Mouse (Mus musculus) testis, postnatal 10 days (tissue): Measurements from ENCODE around the gene Erc2.
A peak's percentile ranks its signal among the peaks of the same experiment; 100 is the strongest.

Experiments
- DNase-seq: peaks from one replicate; pipeline ENCODE4 v3.0.0; 2021; ENCODE audit warnings: low spot score

The Erc2 gene

DNA sequence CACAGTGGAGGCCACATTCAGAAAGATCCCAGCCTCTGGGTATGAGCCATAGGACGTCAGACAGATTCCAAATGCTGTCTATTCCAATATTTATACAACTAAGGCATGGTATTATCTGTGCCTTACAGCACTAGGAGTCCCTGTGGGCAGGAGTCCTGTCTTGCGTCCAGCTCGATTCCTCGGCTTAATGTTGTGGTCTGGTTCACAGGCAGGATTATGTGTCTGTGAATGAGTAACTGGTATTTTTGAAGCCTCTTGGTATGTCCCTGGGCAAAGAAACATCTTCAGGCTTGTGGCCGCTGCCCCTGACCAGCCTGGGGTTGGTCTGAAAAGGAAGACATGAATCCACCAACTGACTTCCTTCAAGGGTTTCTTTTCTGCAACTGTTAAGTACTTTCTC, 153.1 kb downstream of the Erc2 start:
- no peak for DNase-seq

DNA sequence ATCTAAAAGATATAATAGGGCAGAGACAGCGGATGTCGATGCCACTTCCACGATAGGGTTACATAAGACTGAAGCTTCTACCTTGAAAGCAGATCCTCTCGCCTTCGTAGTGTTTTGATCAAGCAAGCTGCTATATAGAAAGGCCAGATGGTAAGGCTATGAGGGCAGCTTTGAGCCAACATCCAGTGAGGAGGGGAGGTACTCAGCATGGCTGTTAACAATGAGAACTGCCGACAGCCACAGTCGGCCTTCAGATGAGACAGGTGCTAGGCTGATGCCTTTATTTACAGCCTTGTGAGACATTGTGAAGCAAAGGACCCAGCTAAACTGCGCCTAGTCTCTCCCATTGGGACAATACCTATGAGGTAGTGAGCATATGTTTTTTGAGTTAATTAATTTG, 156.3 kb downstream of the Erc2 start:
- no peak for DNase-seq

DNA sequence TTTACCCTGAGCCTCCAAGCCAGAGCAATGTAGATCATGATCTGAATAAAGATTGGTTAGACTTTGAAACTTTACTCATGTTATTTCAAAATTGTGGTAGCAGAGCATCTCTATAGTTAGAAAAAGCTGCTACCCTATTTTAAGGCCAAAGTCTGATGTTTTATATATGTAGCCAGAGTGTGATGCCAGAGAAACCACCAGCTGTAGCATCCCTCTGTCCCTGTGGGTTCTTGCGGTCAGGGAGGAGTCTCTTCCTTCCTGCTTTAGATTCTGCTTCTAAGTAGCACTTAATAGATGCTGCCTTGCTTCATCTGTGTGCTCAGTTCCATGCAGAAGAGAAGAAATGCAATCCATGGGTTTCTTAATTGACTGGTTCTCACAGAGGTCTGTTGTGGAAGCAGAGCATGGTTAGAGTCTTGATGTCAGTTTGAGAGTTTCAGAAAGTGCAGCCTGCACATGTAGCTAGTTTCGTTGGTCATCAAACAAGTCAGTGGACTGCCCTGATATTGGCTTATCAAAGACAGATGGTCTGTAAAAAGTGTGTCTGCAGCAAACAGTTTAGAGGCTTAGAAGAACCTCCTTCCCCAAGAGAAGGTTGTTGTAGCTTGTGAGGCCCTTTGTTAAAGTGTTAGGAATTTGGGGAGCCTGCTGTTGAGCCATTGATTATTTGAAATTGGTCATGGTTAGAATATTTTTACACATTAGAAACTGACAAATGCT, 156.9 kb downstream of the Erc2 start:
- DNase-seq: no peak

DNA sequence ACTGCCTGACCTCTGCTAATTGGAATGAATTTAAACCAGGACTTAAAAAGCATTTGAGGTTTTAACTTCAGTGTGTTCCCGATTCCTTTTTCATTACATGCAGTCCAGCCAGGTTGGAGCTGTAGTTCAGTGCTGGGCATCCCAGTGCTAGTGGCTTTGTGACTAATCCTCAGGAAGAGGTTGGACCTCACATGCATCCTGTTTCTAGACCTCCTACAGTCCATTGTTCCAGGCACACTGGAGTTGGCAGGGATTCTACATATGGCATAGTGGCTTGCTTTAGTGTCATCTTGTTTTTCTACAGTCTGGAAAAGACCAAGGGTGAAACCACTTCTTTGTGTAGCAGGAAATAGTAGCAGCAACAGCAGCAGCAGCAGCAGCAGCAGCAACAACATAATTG, 159.0 kb downstream of the Erc2 start:
- DNase-seq: no peak

DNA sequence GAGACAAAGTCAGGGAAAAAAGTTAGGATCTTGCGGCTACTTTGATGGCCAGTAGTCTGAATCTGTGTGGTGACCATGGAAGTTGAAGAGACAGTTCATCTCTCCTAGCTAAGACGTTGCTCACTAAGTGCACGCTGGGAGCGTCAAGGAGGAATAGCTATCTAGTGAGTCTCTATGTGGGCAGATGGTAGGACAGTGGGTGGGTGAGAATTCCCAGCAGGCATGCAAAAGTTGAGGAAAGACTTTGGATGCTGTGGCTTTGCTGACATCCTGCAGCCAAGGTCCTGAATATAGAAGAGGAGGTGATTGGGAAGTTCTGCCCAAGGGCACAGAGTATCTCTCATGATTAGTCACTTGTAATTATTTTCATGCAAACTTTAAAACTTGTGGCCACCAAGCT, 162.6 kb downstream of the Erc2 start:
- DNase-seq: no peak

DNA sequence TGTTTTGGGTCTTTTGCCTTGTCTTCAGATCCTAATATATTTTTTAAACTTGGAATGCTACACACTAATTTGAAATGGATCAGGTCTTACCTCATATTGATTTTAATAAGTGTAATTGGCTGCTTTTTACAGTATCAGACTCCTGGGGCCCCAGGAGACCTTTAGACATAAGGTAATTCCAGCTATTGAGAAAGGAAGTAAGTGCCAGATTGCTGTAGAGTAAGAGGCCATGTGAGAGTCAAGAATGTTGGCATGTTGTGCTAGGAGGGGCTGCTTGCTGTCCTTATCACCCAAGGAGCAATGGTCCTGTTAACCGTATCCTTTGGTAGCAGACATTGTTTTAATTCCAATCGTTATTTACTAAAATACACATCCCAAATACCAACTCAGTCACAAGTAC, 163.3 kb downstream of the Erc2 start:
- no peak for DNase-seq

DNA sequence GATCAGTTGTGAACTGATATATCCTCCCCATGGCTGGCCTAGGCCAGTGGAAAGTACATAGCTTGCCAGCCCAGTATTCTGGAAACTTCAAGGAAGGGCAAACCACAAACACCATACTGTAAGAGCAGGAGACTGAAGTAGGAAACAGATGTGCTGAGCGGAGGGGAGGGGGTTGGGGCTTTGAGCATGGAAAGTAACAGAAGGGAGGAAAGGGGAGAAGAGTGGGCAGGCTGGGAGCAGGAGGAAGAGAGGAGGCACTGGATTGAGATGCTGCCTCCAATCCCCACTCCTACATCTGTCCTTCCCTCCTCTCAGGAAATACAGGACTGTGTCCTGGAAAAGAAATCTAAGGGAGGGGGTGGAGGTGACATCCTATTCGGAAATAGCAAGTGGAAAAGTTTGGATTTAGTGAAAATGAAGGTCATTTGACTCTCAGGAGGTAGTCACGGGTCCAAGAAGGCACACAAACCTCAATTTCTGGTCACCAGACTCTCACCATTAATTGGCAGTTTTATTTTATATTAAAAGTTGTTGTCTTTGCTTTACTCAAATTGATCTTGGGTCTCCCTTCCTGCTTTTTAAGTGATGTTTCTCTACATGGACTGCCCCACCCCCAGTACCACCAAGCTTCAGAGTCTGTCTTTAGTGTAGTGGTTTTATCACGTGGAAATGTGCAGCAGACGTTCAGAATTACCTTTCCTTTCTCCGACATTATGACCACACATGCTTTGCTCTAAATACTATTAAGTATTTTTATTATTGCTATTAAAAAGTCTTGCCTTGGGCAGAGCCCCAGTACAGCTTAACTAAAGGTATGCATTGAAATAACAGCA, 167.1 kb downstream of the Erc2 start:
- no peak for DNase-seq

DNA sequence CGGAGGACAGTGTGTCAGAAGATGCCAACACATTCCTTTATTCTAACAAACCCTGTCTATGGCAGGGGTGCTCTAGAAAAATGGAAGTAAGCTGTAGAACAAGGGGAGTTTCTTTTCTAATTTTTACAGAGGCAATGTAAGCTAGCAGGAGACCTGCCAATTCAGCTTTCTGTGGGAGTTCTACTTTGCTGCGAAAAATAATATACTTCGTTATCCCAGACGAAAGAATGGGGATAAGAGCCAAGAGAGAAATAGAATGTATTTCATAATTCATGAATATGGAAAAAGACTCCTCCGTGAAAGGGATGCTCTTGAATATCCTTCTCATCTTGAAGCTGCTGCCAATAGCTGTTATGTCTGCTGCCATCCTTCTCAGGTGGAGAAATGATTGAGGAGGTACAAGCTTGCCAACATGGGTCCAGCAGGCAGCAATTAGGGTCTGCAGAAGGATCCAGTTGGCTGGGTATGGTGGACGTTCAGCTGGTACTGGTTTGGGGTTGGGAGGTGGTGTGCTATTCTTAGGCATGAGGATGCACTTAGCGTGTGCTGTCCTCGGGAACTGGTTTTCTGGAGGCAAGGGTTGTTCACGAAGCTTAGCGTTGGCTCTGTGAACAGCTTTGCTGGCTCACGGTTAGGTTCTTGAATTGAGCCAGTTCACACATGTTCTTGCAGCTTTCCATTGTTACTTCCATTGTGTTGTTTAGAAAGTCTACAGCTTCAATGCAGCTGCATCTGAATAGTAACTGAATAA, 176.1 kb downstream of the Erc2 start:
- no peak for DNase-seq

DNA sequence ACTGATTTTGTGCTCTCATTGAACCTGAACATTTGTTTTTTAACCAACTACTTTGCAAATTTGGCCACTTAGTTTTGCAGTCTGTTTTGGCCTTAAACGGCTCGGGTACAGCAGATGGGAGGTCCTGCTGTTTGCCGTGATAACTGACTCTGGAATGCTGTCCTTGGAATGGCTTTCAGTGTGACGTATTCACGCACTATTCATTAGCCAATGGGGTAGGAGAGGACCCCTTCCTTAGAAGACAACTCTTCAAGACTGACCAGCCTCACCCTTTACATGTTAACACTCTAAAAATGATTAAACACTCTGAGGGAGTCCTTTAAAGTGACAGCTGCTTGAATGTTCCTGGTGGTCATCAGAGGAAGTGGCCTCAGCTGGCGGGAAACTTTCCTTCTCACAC, 178.5 kb downstream of the Erc2 start:
- DNase-seq: no peak

DNA sequence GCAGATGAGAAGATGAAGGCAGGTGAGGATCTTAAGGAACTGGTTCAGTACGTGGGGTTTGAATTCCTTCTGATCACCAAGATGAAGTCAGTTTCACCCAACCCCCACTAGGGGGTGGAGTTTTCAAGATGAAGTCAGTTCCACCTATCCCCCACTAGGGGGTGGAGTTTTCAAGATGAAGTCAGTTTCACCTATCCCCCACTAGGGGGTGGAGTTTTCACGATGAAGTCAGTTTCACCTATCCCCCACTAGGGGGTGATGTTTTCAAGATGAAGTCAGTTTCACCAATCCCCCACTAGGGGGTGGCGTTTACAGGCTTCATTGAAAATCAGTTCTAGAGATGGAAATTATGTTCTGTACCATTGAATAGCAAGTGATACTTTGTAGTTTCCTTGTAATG, 181.7 kb downstream of the Erc2 start:
- no peak for DNase-seq

DNA sequence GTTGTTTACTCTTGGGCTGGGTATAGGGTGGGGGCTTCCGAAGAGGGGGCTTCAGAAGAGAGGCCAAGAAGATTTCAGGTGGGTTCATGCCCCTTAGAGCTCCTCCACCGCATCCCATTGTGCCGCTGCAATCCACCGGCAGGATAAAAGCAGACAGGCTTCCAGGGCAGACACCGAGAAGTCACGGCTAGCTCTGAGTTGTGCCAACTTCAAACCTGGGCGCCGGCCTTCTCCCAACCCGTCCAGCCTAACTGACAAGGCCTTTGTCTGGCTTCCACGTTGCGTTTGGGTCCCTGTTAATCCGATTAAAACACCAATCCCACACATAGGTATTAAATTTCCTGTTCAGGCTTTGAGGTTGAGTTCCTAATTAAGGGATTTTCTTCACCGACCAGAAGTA, 182.8 kb downstream of the Erc2 start:
- DNase-seq: no peak

DNA sequence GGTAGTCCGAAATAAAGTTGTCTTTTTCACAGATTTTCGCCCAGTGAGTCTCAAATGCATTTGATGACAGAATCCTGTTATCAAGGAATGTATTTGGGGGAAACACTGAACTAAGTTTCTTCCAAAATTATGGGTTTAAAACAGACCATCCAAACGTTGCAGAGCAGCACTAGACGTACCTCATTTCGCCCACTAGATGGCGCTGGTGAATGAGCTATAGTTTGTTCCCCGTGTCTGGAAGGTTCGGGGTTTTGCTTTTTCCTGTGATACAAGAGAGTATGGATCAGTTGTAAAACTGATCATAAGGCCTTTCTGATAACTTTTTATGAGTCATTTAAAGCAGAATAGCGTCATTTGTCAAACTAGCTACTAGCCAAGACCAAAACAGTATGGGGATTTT, 185.9 kb downstream of the Erc2 start:
- DNase-seq: peak; percentile 65

DNA sequence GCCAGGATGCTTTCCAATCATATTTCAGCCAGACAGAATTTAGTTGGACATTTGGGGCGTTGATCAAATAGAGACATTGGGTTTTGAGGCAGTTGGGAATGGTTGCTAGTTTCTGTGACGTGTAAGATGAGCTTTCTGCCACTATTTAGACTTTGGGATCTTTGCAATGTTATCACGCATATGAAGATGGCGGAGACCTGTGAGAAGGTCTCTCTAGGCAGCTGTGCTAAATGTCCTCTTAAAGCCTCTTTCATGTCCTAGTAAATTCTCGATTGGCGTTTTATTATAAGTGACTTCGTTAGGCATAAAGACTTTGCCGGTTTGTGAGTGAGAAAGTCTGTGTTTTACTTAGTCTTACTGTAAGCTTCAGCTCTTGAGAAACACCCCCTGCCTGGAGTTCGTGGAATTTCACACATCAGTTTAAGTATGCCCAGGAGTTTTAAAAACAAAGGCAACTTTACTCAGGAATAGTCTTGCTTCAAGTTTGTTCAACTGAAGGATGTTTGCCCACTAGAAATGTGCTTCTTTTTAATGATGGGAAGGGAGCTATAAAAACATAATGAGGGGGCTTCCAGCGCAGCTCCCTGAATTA, 186.4 kb downstream of the Erc2 start:
- DNase-seq: no peak

DNA sequence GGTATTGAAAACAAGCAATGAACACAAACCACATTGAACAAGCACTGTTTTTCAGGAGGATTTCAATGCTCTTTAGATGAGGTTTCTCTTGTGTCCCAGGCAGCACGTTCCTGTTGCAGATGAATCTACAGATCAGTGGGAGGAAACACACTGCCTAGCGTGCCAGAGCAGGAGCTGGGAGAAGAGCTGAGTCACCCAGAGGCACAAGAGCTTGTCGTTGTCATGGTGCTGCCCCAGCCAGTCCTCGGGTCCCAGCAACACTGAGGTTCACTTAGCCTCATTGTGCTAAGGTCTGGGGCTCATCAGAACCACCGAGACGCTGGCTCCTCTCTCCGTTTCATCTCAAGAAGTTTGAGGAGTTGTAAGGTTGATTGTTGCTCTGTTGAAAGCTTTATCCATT, 188.6 kb downstream of the Erc2 start:
- DNase-seq: no peak

DNA sequence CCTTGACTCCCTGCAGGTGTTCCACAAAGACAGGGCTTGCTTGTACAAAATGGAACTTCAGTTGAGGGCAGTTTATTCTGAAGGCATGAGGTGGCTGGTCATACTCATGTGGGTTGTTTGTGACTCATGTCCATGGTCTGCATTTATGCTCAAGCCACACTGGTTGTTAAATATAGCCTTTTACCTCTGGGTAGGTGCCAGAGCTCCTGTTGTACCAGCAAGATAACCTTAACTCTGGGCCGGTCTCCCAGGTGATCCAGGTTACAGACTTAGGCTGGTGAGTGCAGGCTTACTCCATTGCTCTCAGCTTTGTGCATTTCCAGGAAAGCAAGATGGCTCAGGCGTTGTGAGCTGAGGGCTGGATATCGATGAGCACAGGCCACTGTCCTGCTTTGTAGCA, 189.4 kb downstream of the Erc2 start:
- no peak for DNase-seq

DNA sequence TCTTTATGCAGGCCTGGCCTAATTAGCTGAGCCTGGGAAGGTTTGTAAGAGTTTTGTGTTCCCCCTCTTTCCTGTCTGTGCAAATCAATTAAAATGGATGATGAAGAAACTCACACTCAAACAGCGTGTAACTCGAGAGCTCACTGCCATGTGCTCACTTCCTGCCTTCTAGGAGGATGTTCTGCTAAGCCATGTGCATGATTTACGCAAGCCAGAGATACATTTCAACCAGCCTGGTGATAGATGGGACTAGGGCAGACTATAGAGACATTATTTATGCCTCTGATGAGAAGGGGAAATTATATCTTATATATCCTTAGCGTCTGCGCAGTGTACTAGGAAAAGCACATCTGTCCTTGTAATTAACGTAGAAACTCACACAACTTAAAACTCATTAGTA, 193.5 kb downstream of the Erc2 start:
- no peak for DNase-seq

DNA sequence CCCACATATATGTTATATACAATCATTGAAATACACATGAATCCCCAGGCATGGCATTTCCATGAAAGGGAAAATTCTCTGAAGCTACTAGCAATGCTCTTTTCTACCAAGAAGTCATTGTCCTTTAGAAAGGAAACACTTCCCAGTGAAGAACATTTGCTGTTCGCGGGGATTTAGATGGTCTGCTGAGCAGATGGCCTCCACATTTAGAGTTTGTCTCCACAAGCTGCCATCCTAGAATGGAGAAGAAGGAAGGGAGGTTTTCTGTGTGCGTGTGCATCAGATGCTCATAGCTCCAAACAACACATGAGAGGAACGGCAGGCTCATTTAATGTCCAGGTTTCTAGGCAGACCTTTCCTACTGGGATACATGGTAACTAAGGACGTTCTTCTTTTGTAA, 196.8 kb downstream of the Erc2 start:
- DNase-seq: no peak

DNA sequence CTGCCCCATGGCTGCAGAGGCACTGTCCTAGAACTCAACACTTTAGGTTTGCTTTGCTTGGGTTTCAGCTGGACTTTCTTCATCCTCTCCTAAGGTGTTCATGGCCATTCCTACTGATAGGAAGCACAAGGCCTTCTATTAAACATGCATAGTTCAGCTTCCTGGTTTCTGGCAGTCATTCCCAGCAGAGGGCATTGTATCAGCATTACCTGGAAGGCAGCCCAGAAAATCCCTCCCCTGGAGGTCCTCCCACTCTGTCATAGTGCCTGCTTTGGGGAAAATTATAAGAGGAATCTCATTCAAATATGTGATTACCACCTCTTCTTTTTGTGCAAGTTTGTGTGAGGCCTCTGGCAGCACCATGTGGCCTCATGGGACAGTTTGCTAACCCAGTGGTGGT, 199.6 kb downstream of the Erc2 start:
- DNase-seq: peak; percentile 51

DNA sequence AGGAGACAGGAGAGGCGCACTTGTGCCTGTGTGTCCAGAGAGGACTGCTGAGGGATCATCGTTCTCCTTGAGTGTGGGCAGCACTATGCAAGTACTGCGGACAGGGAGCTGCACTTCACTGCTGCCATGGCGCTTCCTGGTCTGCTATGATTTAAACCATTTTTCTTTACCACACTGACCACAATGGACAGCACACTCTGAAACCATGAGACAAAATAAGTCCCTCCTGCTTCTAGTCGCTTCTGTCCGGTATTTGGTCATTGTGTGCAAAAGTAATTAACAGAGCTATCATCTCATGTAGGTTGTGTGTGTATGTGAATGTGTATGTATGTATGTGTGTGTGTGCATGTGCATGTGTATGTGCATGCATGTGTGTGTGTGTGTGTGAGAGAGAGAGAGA, 200.3 kb downstream of the Erc2 start:
- no peak for DNase-seq

DNA sequence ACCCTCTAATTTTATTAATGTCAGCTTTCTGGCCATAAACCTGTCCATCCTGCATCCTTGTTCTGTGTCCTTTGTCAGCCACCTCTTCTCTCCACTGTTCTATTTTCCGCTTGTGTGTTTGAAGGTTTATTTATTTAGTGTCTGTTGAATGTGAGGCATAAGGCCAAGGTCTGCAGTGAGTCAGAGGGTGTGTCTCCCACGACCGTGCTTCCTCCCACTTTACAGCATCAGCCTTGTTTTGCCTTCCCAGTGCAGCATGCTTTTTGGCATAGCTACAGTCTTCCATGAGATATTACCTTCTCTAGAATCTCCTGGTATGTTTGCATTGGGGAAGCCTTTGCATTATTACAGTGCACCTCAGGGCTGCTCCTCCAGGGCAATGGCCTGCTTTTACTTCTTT, 200.8 kb downstream of the Erc2 start:
- no peak for DNase-seq

DNA sequence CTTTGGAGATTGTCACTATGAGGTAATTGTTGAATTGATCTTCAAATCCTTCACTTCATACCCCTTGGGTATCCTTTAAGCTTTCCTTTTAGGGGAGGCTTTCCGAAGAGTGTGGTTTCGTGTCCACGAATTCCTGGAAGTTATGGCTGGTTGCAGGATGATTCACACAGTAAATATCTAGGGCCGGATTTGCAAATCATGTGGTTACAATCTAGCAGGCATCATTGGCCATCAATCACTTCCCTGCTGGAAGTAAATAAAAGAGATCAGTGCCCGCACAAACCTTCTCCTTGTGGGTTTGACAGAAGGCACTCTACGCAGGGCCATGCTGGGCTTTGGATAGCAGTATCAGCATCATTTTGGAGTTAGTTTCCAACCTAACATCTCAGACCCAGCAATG, 201.7 kb downstream of the Erc2 start:
- no peak for DNase-seq

DNA sequence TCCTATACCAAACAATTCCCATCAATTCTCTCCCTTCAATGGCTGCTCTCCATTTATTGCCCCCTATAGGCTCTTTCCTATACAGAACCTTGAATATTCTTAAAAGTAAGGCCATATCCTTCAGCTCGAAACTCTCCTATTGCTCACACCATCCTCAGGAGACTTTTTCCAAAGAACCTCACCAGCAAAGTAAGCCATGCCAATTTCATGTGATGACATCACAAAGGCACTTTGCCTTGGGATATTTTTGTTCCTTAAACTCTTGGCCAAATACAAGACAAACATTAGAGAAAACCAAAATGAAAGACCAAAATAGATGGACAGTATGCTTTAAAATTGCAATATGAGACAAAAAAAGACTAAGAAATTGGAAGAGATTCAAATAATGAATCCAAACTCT, 204.6 kb downstream of the Erc2 start:
- DNase-seq: no peak

DNA sequence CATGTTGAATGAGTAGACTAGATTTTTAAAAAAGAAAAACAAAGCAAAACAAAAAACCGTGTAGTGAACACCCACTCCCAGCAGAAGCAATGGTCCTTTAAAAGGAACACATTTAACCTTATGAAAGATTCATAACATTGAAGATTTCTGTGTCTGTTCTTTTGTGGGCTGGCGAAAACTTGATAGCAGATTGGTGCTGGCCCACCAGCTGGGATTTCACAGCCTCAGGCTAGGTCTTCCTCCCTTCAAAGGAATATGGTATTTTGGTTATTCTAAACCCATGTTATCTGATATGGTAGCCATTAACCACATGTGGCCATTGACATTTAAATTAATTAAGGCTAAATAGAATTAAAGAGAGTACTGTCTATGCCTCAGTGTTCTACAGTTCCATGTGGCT, 205.9 kb downstream of the Erc2 start:
- DNase-seq: no peak
